Mouse (Mus musculus): ENCODE measurements around the gene Ifi202b. TPM values are rescaled to one million over a fixed set of nuclear protein-coding genes. Genes with fewer than 3 reads are reported as not detected.
"Not testable (repeated sequence)": the region's sequence is repeated elsewhere in the genome, so short reads cannot be mapped to it uniquely, and the experiment has no call there.

The Ifi202b gene
- total RNA-seq (2021) = not detected
- long read RNA-seq, experiment 1 = 0 reads
- long read RNA-seq, experiment 2 = 0 reads

GRCm38 (mm10) chr1:173982694-173983305, at the start of gene Ifi202b:
Gene Ifi202b, minus strand, starts transcription at chr1:173982744.
- DNase-seq (ENCODE audit: low spot score in 2 of 2) = not testable (repeated sequence)

GRCm38 (mm10) chr1:174031698-174032097, 49.2 kb upstream of the Ifi202b start, which contains the start of gene Ifi205:
Gene Ifi205, minus strand, starts transcription at chr1:174031810.
- DNase-seq (ENCODE audit: low spot score in 2 of 2) = no peak

GRCm38 (mm10) chr1:174007050-174007449, 24.5 kb upstream of the Ifi202b start:
- not testable (repeated sequence) for DNase-seq (ENCODE audit: low spot score in 2 of 2)

- DNase-seq (ENCODE audit: low spot score in 2 of 2) = not testable (repeated sequence)
These were observed 22.0 kb upstream of the Ifi202b start for GRCm38 (mm10) chr1:174004352-174005109.

- no peak for DNase-seq (ENCODE audit: low spot score in 2 of 2)
These were observed 12.5 kb upstream of the Ifi202b start for GRCm38 (mm10) chr1:173995003-173995402.

- not testable (repeated sequence) for DNase-seq (ENCODE audit: low spot score in 2 of 2)
These were observed 1.5 kb downstream of the Ifi202b start for GRCm38 (mm10) chr1:173981038-173981437.

- no peak for DNase-seq (ENCODE audit: low spot score in 2 of 2)
These were observed 4.9 kb downstream of the Ifi202b start for GRCm38 (mm10) chr1:173977622-173978021.

- peak in 1 of 2 experiments; percentile 8 for DNase-seq (ENCODE audit: low spot score in 2 of 2)
These were observed 9.4 kb downstream of the Ifi202b start for GRCm38 (mm10) chr1:173973111-173973510.

- not testable (repeated sequence) for DNase-seq (ENCODE audit: low spot score in 2 of 2)
These were observed 21.1 kb downstream of the Ifi202b start for GRCm38 (mm10) chr1:173961491-173961890.

- DNase-seq (ENCODE audit: low spot score in 2 of 2) = not testable (repeated sequence)
These were observed 22.5 kb downstream of the Ifi202b start for GRCm38 (mm10) chr1:173959998-173960397.

- not testable (repeated sequence) for DNase-seq (ENCODE audit: low spot score in 2 of 2)
These were observed 26.6 kb downstream of the Ifi202b start for GRCm38 (mm10) chr1:173955839-173956527.

GRCm38 (mm10) chr1:173955071-173955796, 27.3 kb downstream of the Ifi202b start:
- DNase-seq (ENCODE audit: low spot score in 2 of 2) = no peak

- DNase-seq (ENCODE audit: low spot score in 2 of 2) = no peak
These were observed 29.0 kb downstream of the Ifi202b start for GRCm38 (mm10) chr1:173953563-173953962.

- not testable (repeated sequence) for DNase-seq (ENCODE audit: low spot score in 2 of 2)
These were observed 33.5 kb downstream of the Ifi202b start for GRCm38 (mm10) chr1:173949044-173949443.

GRCm38 (mm10) chr1:173942780-173943066, 39.8 kb downstream of the Ifi202b start:
- DNase-seq (ENCODE audit: low spot score in 2 of 2) = peak in 1 of 2 experiments; percentile 78

- DNase-seq (ENCODE audit: low spot score in 2 of 2) = peak in 1 of 2 experiments; percentile 48
These were observed 40.4 kb downstream of the Ifi202b start, which contains the start of the genes Mndal and Ifi203 for GRCm38 (mm10) chr1:173941924-173942779. Gene Mndal, minus strand, starts transcription at chr1:173942491. Gene Ifi203, minus strand, starts transcription at chr1:173942672.

- DNase-seq (ENCODE audit: low spot score in 2 of 2) = not testable (repeated sequence)
These were observed 41.0 kb downstream of the Ifi202b start for GRCm38 (mm10) chr1:173941522-173941921.

- DNase-seq (ENCODE audit: low spot score in 2 of 2) = not testable (repeated sequence)
These were observed 63.3 kb downstream of the Ifi202b start for GRCm38 (mm10) chr1:173919279-173919678.

- no peak for DNase-seq (ENCODE audit: low spot score in 2 of 2)
These were observed 68.0 kb downstream of the Ifi202b start for GRCm38 (mm10) chr1:173914559-173914958.

- not testable (repeated sequence) for DNase-seq (ENCODE audit: low spot score in 2 of 2)
These were observed 69.2 kb downstream of the Ifi202b start for GRCm38 (mm10) chr1:173913256-173913791.
